8 mouse cellular contexts compared by ENCODE assay signal in the genomic region with DNA sequence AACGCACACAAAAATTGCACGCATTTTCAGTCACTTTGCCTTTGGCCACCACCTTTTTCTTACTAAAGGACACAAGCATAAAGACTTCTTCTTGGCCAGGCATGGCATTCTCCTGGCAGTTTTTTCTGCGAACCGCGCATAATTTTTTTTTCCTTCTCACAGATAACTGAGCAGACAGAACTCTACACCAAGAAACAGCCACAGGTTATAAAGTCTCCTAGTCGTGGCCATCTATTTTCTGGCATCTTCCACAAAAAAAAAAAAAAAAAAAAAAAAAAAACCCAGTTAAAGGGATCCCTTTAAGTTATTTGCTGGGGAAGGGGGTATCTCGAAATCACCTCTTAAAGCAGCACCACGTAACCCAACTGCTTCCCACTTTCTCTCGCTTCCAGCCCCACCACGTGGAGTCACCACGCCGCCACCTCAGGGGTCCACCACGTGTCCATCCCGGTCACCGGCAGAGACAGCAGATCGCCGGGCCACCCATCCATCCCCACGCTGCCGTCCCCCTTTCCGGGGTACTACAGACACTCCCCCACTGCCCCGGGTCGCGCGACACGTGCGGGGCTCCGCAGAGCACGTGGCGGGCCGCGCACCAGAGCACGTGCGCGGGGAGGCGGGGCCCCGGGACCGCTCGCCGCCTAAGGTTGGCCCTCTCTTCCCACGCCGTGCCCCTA. TPM values are rescaled to one million over a fixed set of nuclear protein-coding genes. Genes with fewer than 3 reads are reported as not detected.
DNase-seq lines count a peak whose midpoint lies in the region; ATAC-seq and TF ChIP-seq lines count a peak whose summit lies in the region.

No protein-coding gene starts in this region.

- peak overlapping the region; percentile 96 for H3K4me3 ChIP-seq in heart, embryonic 11.5 days (ENCODE audit: low read depth, low read length)
- peak overlapping the region; percentile 79 to 80 for H3K4me3 ChIP-seq in ES-E14 (ENCODE audit: insufficient read depth in 1 of 2, low read depth in 1 of 2, low read length in 2 of 2, poor library complexity in 1 of 2, severe bottlenecking in 1 of 2)
- peak overlapping the region; percentile 84 for H3K4me3 ChIP-seq in forebrain, postnatal 0 days (ENCODE audit: low read depth, low read length)
- H3K4me3 ChIP-seq in macrophage (ENCODE audit: inconsistent target) = peak overlapping the region; percentile 63

- under 1% methylated on average over 41 of the region's 41 CpGs for WGBS in heart, embryonic 11.5 days (ENCODE audit: insufficient replicate concordance)
- 5% methylated on average over 41 of the region's 41 CpGs for WGBS in forebrain, postnatal 0 days
- 2% methylated on average over 40 of the region's 41 CpGs for whole genome bisulfite sequencing in macrophage (ENCODE audit: missing documents)

- peaks cover 10% of the 10 kb centered on the region; the same call in 1 of the 2 replicates for H3K4me1 ChIP-seq in heart, embryonic 11.5 days (ENCODE audit: control insufficient read depth, insufficient read depth, low read length)
- H3K4me1 ChIP-seq in ES-E14 (ENCODE audit: control insufficient read depth in 2 of 2, insufficient read depth in 2 of 2, low read length in 2 of 2, poor library complexity in 1 of 2) = peaks cover 1 to 8% of the 10 kb centered on the region in 2 experiments; a peak in 1 of 4 replicates
- 0 out of 2 replicates have a peak, but pooled peaks cover 10% of the 10 kb centered on the region for H3K4me1 ChIP-seq in forebrain, postnatal 0 days (ENCODE audit: insufficient read depth)

- ATAC-seq in heart, embryonic 11.5 days (replicated peaks; ENCODE audit: insufficient number of reproducible peaks, low FRiP score, low TSS enrichment) = peak; percentile 50; the same call in 1 of the 2 replicates
- peak; percentile 52 for ATAC-seq in forebrain, postnatal 0 days

- no peak for TF ChIP-seq CTCF in forebrain, postnatal 0 days (IDR thresholded peaks at IDR 0.05; ENCODE audit: low read depth)

- peaks cover 25% of the 10 kb centered on the region for H3K36me3 ChIP-seq in heart, embryonic 11.5 days (ENCODE audit: control insufficient read depth, insufficient read depth, low read length)
- H3K36me3 ChIP-seq in ES-E14 (ENCODE audit: control insufficient read depth, insufficient read depth, low read length, poor library complexity, severe bottlenecking) = peaks cover 39% of the 10 kb centered on the region
- H3K36me3 ChIP-seq in forebrain, postnatal 0 days (ENCODE audit: insufficient read depth) = peaks cover 40% of the 10 kb centered on the region
- peaks cover 39% of the 10 kb centered on the region for H3K36me3 ChIP-seq in macrophage (ENCODE audit: inconsistent target)

- peak overlapping the region; percentile 94 for H3K9ac ChIP-seq in heart, embryonic 11.5 days (ENCODE audit: low read depth, low read length)
- H3K9ac ChIP-seq in ES-E14 (ENCODE audit: insufficient read depth, low read depth, low read length, poor library complexity, severe bottlenecking) = peak overlapping the region; percentile 92
- H3K9ac ChIP-seq in forebrain, postnatal 0 days = peak overlapping the region; percentile 96

- no peaks in the 10 kb centered on the region for H3K9me3 ChIP-seq in heart, embryonic 11.5 days (replicated peaks; ENCODE audit: control insufficient read depth, low read length)
- no peaks in the 10 kb centered on the region for H3K9me3 ChIP-seq in ES-E14 (ENCODE audit: control insufficient read depth, insufficient read depth, low read depth, low read length)
- H3K9me3 ChIP-seq in forebrain, postnatal 0 days (ENCODE audit: low read length) = no peaks in the 10 kb centered on the region

- peak overlapping the region; percentile 87 for H3K4me2 ChIP-seq in heart, embryonic 11.5 days
- peak overlapping the region; percentile 77 for H3K4me2 ChIP-seq in forebrain, postnatal 0 days (ENCODE audit: low read depth)

- no peak for DNase-seq in heart, postnatal 4 days
- DNase-seq in ES-E14 (ENCODE audit: low read depth, low spot score) = no peak
- DNase-seq in forebrain, postnatal 0 days = no peak
- DNase-seq in thymus, postnatal 14 days = no peak
- DNase-seq in left cerebral cortex, adult 9 months (ENCODE audit: low spot score in 2 of 2) = no peak
- DNase-seq in right cerebral cortex, postnatal 36 days (ENCODE audit: low spot score in 2 of 2) = no peak

- H3K79me2 ChIP-seq in macrophage (ENCODE audit: inconsistent target) = peaks cover 65% of the 10 kb centered on the region

- in situ Hi-C loops in ES-E14 (cut with MboI; ENCODE audit: low sequenced_read_pairs in 2 of 2, unreplicated experiment in 2 of 2) = no loop called here

- H3K27ac ChIP-seq in heart, embryonic 11.5 days (ENCODE audit: low read depth, low read length) = peak overlapping the region; percentile 100
- peak overlapping the region; percentile 92 for H3K27ac ChIP-seq in ES-E14 (ENCODE audit: insufficient read depth, low read depth, low read length, poor library complexity, severe bottlenecking)
- peak overlapping the region; percentile 100 for H3K27ac ChIP-seq in forebrain, postnatal 0 days (ENCODE audit: low read depth, low read length)
- H3K27ac ChIP-seq in macrophage = peak overlapping the region; percentile 67

- H3K27me3 ChIP-seq in heart, embryonic 11.5 days (ENCODE audit: control insufficient read depth, insufficient read depth, low read length) = no peaks in the 10 kb centered on the region
- no peaks in the 10 kb centered on the region for H3K27me3 ChIP-seq in forebrain, postnatal 0 days (ENCODE audit: insufficient read depth, low read length)

TF ChIP-seq in ES-E14, 5 proteins besides CTCF, POLR2A, EP300 and RAD21:
- TF ChIP-seq ZNF384 (IDR thresholded peaks at IDR 0.05; ENCODE audit: low read depth, low read length) = no peak
- TF ChIP-seq ZC3H11A (IDR thresholded peaks at IDR 0.05; ENCODE audit: borderline replicate concordance, low read depth, low read length) = no peak
- TF ChIP-seq MAFK (IDR thresholded peaks at IDR 0.05; ENCODE audit: insufficient read depth, low read depth, low read length) = no peak

RNA-seq across cellular contexts. Expression of gene Ncl, which starts 0.8 kb away (rescaled TPM):
- 287 and 296 TPM in 2 replicates for polyA plus RNA-seq in heart, embryonic 11.5 days (2014; fragmentation: Nextera tagmentation; extraction: Ambion mirVana)
- 100 to 1,000 TPM; 203 to 206 TPM for total RNA-seq in heart, postnatal 4 days (2021)
- total RNA-seq in ES-E14 (2012; rRNA removed) = 496 and 529 TPM in 2 replicates
- total RNA-seq in forebrain, postnatal 0 days (2014; rRNA removed) = 35.9 and 50.6 TPM in 2 replicates
- 164 and 210 TPM in 2 replicates for polyA plus RNA-seq in forebrain, postnatal 0 days (2015; fragmentation: Nextera tagmentation; extraction: Ambion mirVana)
- 100 to 1,000 TPM in 23 of 26 experiments, 10 to 100 TPM in 3; 83.5 to 169 (median 135) TPM for total RNA-seq in macrophage (2018; cell fraction: chromatin; rRNA removed)
- total RNA-seq in macrophage (2018; cell fraction: cytosol; rRNA removed) = 100 to 1,000 TPM; 109 to 212 (median 155) TPM
- 100 to 1,000 TPM in 25 of 26 experiments, 10 to 100 TPM in 1; 76.3 to 324 (median 136) TPM for total RNA-seq in macrophage (2018; cell fraction: nucleus; rRNA removed)
- 124 to 407 TPM (median 295 TPM) in 3 replicates for polyA plus RNA-seq in macrophage (2018)

RNA-seq across cellular contexts. Expression of gene B3gnt7, which starts 55.7 kb away (rescaled TPM):
- polyA plus RNA-seq in heart, embryonic 11.5 days (2014; fragmentation: Nextera tagmentation; extraction: Ambion mirVana) = 7.0 and 7.7 TPM in 2 replicates
- total RNA-seq in heart, postnatal 4 days (2021) = 1 to 10 TPM in 1 of 2 experiments, under 1 TPM in 1; 0.98 to 1.1 TPM
- total RNA-seq in ES-E14 (2012; rRNA removed) = 103 and 166 TPM in 2 replicates
- total RNA-seq in forebrain, postnatal 0 days (2014; rRNA removed) = 10.6 and 11.1 TPM in 2 replicates
- 10.7 and 11.7 TPM in 2 replicates for polyA plus RNA-seq in forebrain, postnatal 0 days (2015; fragmentation: Nextera tagmentation; extraction: Ambion mirVana)
- 1 to 10 TPM in 7 of 26 experiments, under 1 TPM in 8, not detected in 11; 0.37 to 5.4 (median 0.98) TPM for total RNA-seq in macrophage (2018; cell fraction: chromatin; rRNA removed)
- total RNA-seq in macrophage (2018; cell fraction: cytosol; rRNA removed) = 1 to 10 TPM in 13 of 26 experiments, under 1 TPM in 13; 0.11 to 4.3 (median 1.00) TPM
- 1 to 10 TPM in 12 of 26 experiments, under 1 TPM in 10, not detected in 4; 0.17 to 9.7 (median 1.3) TPM for total RNA-seq in macrophage (2018; cell fraction: nucleus; rRNA removed)
- 1.0 to 6.1 TPM (median 2.4 TPM) in 3 replicates for polyA plus RNA-seq in macrophage (2018)
